Mouse (Mus musculus): ENCODE data around the gene Hbb-bh2.
"Not testable (repeated sequence)": the region's sequence is repeated elsewhere in the genome, so short reads cannot be mapped to it uniquely, and the experiment has no call there.

The Hbb-bh2 gene

GRCm38 (mm10) chr7:103812174-103812573, 28.1 kb downstream of the Hbb-bh2 start:
- no peak for DNase-seq (ENCODE audit: low read depth)

GRCm38 (mm10) chr7:103811223-103811845, 29.0 kb downstream of the Hbb-bh2 start:
- no peak for DNase-seq (ENCODE audit: low read depth)

- no peak for DNase-seq (ENCODE audit: low read depth)
These were observed 29.6 kb downstream of the Hbb-bh2 start for GRCm38 (mm10) chr7:103810746-103811145.

GRCm38 (mm10) chr7:103810296-103810695, 30.0 kb downstream of the Hbb-bh2 start:
- no peak for DNase-seq (ENCODE audit: low read depth)

GRCm38 (mm10) chr7:103809801-103810155, 30.5 kb downstream of the Hbb-bh2 start:
- no peak for DNase-seq (ENCODE audit: low read depth)

GRCm38 (mm10) chr7:103808971-103809800, 31.1 kb downstream of the Hbb-bh2 start:
- no peak for DNase-seq (ENCODE audit: low read depth)

- not testable (repeated sequence) for DNase-seq (ENCODE audit: low read depth)
These were observed 32.2 kb downstream of the Hbb-bh2 start for GRCm38 (mm10) chr7:103808120-103808519.

GRCm38 (mm10) chr7:103806856-103807255, 33.5 kb downstream of the Hbb-bh2 start:
- DNase-seq (ENCODE audit: low read depth), result peak; percentile 50

GRCm38 (mm10) chr7:103792669-103793388, 47.5 kb downstream of the Hbb-bh2 start:
- no peak for DNase-seq (ENCODE audit: low read depth)

GRCm38 (mm10) chr7:103791721-103792120, 48.6 kb downstream of the Hbb-bh2 start, which contains the start of gene Olfr67:
Gene Olfr67, minus strand, starts transcription at chr7:103791821.
- DNase-seq (ENCODE audit: low read depth), result no peak
